Mouse (Mus musculus) layer of hippocampus, adult 11-12 months (tissue): Measurements from ENCODE around the gene Ly6c2.
A peak's percentile ranks its signal among the peaks of the same experiment; 100 is the strongest.
"Not testable (repeated sequence)": the region's sequence is repeated elsewhere in the genome, so short reads cannot be mapped to it uniquely, and the experiment has no call there.

Experiments
- DNase-seq: peaks from one replicate; pipeline ENCODE4 v3.0.0; 2022; ENCODE audit warnings: low spot score

Ly6c2 gene

DNA sequence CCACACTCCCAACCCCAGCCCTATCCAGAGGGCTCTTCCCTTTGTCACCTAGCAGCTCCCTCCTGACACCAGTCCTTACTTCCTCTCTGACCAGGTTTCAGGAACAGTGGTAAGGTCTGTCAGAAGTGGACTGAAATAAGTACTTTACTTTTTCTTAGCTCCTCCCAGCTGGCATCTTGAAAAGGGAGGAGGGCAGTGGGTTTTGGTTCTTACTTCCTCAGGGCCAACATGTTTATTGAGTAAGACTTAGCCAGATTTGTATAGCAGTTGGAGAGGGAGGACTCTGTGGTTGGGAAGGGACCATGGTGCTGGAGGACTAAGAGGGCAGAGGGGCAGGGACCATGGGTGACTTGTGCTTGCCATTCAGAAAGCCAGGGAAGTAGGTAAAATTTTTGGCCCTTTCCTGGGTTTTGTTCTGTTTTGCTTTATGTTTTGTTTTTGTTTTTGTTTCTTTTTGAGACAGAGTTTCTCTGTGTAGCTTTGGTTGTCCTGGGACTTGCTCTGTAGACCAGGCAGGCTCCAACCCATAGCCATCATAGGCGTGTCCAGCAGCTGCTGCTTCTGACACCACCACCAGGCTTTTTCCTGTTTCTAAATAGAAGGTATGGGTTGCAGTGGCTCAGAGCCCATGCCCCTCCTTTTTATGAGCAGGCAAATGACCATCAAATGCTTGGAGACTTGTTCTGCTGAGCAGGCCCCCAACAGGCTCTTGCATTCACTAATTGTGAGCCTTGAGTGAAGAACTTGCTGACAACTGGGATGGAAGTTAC, at the start of gene Ly6c2:
Gene Ly6c2 (minus strand): TSS at position 110 of the 770 bp plus-strand sequence.
- not testable (repeated sequence) for DNase-seq

DNA sequence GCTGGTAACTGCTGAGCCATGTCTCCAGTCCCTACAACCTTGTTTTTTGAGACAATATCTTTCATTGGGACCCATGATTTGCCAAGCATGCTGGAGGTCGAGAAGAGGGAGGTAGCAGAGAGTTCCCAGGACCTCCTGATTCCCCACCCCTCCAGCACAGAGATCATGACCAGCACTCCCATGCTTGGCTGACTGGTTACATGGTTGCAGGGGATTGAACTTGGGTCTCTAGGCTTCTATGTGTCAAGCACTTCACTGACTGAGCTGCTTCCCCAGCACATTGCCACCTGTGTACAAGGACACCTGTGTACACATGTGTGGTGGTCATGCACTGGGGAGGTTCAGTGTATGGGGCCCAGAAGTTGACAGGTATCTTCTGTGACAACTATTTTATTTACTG, 45.9 kb upstream of the Ly6c2 start:
- no peak for DNase-seq

DNA sequence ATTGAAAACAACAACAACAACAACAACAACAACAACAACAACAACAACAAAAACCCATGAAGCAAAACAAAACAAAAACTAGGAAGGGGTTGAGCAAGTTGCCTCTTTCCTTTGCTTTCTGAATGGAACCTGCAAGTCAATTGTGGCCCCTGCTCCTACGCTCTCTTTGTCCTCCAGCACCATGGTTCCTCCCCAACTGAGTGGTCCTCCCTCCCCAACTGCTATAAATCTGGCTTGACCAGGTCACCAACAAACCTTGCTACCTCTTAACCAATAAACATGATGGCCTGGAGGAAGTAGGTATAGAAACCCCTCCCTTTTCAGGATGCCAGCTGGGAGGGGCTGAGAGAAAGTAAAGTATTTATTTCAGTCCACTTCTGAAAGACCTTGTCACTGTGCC, 43.2 kb upstream of the Ly6c2 start, which contains the start of gene Ly6g:
Gene Ly6g (plus strand): TSS at position 301 of the 400 bp plus-strand sequence.
- DNase-seq = no peak

DNA sequence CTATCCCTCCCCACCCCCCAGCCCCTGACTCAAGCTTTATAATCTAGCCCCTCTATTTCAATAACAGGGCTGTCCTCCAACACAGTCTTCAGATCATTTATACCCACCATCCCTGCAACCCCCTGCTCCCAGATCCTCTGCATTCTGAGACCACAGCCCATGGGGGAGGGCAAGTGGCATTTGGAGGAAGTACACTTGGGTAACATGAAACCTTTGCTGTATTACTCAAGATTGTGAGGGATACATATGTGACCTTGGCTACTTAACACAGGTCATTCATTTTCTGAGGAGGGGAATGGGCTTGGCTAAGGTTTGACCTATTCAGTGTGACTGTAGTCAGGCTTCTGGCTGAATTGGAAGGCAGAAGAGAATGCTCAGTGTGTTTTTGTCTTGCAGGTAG, 41.3 kb upstream of the Ly6c2 start:
- DNase-seq = no peak

DNA sequence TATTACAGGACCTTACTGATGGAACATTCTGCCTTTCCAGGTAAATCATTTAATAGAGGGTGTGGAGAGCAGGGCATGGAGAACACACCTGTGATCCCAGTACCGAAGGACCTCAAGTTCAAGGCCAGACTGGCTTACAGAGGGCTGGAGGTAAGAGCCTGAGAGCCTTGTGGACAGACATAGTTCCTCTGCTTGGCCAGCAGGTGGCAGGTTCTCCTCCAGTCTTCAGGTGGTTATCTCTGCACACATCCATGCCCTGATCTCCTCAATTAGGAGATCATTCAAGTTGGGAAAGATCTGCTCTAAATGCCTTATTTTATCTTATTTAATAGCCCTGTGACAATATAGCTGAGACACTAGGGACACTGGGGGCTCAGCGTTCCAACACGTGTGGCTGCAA, 32.0 kb upstream of the Ly6c2 start:
- DNase-seq = no peak

DNA sequence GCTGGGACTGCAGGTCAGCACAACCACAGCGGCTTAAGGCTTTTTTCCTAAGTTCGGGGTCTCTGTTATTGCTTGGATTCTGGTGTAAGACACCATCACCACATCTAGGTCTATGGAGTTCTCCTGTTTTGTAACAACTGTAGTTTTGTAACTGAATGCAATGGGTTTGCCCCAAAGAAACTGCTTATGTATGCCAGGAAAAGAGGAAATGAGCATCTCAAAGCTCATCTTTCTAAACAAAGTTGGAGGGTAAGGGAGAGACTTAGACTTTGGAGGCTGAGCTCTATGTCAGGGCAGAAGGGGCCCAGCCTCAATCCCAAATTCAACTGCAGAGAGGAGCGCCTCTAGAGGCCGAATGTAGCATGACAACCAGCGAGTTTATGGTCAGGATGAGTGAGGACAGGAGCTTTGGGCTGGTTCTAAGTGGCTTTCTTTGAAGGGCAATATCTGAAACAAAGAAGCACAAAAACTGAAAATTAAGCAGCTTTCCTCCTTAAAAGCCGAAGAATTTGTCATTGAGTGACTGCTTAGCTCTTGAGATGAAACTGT, 30.1 kb upstream of the Ly6c2 start:
- DNase-seq = not testable (repeated sequence)

DNA sequence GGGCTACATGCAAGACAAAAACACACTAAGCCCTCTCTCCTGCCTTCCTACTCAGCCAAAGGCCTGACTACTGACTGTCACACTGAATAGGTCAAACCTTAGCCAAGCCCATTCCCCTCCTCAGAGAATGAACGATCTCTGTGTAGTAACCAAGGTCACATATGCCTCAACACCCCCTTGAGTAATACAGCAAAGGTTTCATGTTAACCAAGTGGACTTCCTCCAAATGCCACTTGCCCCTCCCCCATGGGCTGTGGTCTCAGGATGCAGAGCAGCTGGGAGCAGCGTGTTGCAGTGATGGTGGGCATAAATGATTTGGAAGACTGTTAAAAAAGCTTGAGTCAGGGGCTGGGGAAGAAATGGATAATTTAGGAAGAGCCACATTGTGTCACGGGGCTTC, 26.0 kb upstream of the Ly6c2 start:
- not testable (repeated sequence) for DNase-seq

DNA sequence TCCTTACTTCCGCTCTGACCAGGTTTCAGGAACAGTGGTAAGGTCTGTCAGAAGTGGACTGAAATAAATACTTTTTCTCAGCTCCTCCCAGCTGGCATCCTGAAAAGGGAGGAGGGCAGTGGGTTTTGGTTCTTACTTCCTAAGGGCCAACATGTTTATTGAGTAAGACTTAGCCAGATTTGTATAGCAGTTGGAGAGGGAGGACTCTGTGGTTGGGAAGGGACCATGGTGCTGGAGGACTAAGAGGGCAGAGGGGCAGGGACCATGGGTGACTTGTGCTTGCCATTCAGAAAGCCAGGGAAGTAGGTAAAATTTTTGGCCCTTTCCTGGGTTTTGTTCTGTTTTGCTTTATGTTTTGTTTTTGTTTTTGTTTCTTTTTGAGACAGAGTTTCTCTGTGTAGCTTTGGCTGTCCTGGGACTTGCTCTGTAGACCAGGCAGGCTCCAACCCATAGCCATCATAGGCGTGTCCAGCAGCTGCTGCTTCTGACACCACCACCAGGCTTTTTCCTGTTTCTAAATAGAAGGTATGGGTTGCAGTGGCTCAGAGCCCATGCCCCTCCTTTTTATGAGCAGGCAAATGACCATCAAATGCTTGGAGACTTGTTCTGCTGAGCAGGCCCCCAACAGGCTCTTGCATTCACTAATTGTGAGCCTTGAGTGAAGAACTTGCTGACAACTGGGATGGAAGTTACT, 23.5 kb upstream of the Ly6c2 start:
- not testable (repeated sequence) for DNase-seq

DNA sequence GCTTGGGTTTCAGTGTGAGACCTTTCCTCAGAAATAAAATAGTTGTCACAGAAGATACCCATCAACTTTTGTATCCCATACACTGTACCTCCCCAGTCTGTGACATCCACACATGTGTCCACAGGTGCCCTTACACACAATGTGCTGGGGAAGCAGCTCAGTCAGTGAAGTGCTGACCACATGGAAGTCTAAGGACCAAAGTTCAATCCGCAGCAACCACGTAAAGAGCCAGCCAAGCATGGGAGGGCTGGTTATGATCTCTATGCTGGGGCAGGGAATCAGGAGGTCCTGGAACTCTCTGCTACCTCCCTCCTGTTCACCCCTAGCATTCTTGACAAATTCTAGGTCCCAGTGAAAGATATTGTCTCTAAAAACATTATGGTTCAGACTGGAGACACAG, 20.6 kb upstream of the Ly6c2 start:
- DNase-seq = not testable (repeated sequence)

DNA sequence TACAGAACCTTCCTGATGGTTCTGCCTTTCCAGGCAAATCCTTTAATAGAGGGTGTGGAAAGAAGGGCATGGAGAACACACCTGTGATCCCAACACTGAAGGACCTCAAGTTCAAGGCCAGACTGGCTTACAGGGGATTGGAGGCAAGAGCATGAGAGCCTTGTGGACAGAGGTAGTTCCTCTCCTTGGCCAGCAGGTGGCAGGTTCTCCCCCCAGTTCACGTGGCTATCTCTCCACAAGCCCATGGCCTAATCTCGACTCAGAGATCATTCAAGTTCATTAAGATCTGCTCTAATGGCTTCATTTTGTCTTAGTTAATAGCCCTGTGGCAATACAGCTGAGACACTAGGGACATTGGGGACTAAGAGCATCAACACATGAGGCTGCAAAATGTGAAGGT, 8.3 kb upstream of the Ly6c2 start:
- DNase-seq = no peak

DNA sequence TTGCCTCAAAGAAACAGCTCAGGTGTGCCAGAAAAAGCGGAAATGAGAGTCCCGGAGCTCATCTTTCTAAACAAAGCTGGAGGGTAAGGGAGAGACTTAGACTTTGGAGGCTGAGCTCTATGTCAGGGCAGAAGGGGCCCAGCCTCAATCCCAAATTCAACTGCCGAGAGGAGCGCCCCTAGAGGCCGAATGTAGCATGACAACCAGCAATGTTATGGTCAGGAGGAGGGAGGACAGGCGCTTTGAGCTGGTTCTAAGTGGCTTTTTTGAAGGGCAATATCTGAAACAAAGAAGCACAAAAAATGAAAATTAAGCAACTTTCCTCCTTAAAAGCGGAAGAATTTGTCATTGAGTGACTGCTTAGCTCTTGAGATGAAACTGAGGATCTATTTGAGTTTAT, 7.0 kb upstream of the Ly6c2 start:
- DNase-seq = peak; percentile 4

DNA sequence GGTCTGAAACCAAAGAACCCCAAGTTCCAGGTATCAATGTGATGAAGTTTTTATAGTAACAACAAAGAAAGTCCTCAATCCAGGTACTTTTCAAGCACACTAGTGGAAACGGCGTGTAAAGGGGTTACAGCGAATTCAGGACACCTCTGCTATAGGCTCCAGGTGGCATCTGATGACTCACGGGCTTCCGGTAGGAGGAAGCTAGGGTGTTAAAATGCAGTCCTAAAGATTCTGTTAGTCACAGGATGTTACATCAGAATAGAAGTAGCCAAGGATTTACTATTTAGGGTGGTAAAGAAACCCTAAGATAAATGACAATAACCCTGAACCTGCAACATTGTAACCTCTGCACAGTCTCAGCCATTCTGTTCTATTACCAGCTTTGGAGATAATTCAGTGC, 5.7 kb upstream of the Ly6c2 start:
- DNase-seq = not testable (repeated sequence)

DNA sequence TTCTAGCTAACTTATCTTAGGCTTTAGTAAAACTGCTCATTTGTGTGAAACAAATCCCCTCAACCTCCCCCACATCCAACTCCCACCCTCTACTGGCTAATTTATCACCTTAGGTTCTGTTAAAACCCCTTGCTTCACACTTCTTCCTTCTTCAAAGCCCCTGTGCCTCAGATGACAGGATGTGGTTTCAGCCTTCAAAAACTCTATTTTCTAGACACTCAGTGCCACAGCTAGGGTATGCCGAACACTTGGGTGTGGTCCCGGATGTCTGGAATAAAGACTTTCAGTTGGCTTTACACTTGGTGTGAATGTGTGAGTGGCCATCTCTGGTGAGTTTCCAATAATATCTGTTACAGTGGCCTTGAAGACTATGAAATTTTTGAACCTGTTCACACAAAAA, 4.8 kb upstream of the Ly6c2 start:
- no peak for DNase-seq

DNA sequence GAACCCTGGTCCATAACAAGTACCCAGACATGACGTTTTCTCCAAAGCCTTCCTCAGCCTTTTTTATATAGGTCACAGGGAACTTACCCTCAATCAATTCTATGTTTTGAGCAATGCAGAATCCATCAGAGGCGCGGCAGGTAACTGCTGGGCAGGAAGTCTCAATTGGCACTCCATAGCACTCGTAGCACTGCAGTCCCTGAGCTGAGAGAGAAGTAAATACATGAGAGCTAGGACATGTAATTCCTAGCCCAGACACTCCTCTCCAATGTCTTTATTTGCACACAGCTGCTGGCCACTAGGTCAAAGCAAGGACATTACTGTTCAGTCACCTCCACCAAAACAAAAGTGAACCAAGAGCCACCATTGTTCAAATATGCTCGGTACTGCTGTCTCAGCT, 1.3 kb downstream of the Ly6c2 start:
- DNase-seq = not testable (repeated sequence)

DNA sequence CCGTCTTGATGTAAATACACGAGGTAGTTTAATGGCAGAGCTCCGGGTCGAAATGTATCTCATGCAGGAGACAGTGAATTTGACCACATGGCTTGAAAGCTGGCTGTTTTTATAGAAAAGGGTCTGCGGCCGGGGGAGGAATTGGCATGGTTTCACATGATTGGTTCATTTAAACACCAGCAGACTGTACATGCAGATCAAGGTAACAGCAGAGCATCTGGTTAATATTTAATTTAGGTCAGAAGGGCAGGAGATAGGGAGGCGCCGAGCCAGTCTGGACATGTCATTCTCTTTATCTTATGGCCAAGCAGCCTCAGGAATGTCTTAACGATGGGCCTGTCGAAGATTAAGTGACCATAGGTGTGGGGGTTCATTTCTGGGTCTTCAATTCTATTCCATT, 12.5 kb downstream of the Ly6c2 start:
- no peak for DNase-seq

DNA sequence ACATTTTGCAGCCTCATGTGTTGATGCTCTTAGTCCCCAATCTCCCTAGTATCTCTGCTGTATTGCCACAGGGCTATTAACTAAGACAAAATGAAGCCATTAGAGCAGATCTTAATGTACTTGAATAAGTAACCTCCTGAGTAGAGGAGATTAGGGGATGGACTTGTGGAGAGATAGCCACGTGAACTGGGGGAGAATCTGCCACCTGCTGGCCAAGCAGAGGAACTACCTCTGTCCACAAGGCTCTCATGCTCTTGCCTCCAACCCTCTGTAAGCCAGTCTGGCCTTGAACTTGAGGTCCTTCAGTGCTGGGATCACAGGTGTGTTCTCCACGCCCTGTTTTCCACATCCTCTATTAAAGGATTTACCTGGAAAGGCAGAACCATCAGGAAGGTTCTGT, 23.7 kb downstream of the Ly6c2 start:
- DNase-seq = not testable (repeated sequence)

DNA sequence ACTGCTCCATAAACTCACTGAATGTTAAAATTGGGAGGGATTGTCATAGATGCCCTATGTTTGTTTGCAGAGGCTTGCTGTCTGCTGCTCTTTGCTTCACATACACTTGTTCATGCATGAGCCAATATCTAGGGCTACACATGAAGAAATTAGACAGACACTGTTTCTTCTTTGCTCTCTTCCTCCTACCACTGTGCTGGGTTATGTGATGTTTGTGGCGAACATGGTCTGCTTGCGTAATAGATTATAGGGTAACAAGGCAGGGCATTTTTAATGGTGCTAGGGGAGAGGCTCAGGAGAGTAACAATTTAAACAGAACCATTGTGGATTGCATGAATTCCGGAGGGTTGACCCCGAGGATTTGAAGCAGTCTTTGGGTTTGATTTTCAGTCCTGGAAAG, 41.8 kb downstream of the Ly6c2 start:
- no peak for DNase-seq

DNA sequence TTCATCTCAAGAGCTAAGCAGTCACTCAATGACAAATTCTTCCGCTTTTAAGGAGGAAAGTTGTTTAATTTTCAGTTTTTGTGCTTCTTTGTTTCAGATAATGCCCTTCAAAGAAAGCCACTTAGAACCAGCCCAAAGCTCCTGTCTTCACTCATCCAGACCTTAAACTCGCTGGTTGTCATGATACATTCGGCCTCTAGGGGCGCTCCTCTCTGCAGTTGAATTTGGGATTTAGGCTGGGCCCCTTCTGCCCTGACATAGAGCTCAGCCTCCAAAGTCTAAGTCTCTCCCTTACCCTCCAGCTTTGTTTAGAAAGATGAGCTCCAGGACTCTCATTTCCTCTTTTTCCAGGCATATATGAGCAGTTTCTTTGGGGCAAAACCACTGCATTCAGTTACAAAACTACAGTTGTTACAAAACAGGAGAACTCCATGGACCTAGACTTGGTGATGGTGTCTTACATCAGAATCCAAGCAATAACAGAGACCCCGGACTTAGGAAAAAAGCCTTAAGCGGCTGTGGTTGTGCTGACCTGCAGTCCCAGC, 49.7 kb downstream of the Ly6c2 start:
- peak; percentile 69 for DNase-seq

DNA sequence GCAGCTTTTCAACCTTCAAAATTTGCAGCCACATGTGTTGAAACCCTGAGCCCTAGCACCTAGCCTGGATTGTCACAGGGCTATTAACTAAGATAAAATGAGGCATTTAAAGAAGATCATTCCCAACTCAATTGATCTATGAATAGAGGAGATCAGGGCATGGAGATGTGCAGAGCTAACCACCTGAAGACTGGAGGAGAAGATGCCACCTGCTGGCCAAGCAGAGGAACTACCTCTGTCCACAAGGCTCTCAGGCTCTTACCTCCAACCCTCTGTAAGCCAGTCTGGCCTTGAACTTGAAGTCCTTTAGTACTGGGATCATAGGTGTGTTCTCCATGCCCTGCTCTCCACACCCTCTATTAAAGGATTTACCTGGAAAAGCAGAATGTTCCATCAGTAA, 51.3 kb downstream of the Ly6c2 start:
- peak; percentile 22 for DNase-seq
